Mouse (Mus musculus) pancreas, adult 10 weeks (tissue): ENCODE measurements around the gene Defb3. TPM values are rescaled to one million over a fixed set of nuclear protein-coding genes. Genes with fewer than 3 reads are reported as not detected.

Experiments
- polyA plus RNA-seq: library from polyadenylated mRNA; stranded (reverse); fragments of 350-450 nt; fragmentation: Illumina TruSeq; extraction: RNeasy Lipid Tissue Mini Kit (QIAGEN cat#74804); gene quantifications from one replicate; pipeline ENCODE4 v1.2.3, GENCODE M21; 2015; ENCODE audit warnings: low read depth, low replicate concordance; ENCODE audit not compliant: insufficient read depth

Gene Defb3
- not detected for polyA plus RNA-seq

GRCm38 (mm10) chr8:19293060-19293459 is at the start of gene Defb3:
Gene Defb3 (plus strand): TSS chr8:19293360.

GRCm38 (mm10) chr8:19247280-19247679 is 45.9 kb upstream of the Defb3 start, which contains the start of gene Defb5:
Gene Defb5 (plus strand): TSS chr8:19247580.

Other genes with a start within 250 kb of the Defb3 start
- gene Defb39, start 228.6 kb upstream of the Defb3 start, polyA plus RNA-seq = not detected
- not detected for gene Defb12, start 178.5 kb upstream of the Defb3 start, polyA plus RNA-seq
- gene Defb34, start 169.6 kb upstream of the Defb3 start, polyA plus RNA-seq = not detected
- not detected for gene Gm45826, start 152.6 kb upstream of the Defb3 start, polyA plus RNA-seq
- not detected for gene Defb14, start 99.0 kb upstream of the Defb3 start, polyA plus RNA-seq
- not detected for gene Defb4, start 94.7 kb upstream of the Defb3 start, polyA plus RNA-seq
- gene Defb6, start 67.9 kb upstream of the Defb3 start, polyA plus RNA-seq = not detected
- not detected for gene Defb46, start 53.4 kb upstream of the Defb3 start, polyA plus RNA-seq
- gene Defb5, start 45.8 kb upstream of the Defb3 start, polyA plus RNA-seq = not detected
- gene Defb8, start 154.2 kb downstream of the Defb3 start, polyA plus RNA-seq = not detected
- gene Defb7, start 201.7 kb downstream of the Defb3 start, polyA plus RNA-seq = not detected